Mouse (Mus musculus) limb, embryonic 14.5 days (tissue): ENCODE data around the gene Pank3. TPM values are rescaled to one million over a fixed set of nuclear protein-coding genes. Genes with fewer than 3 reads are reported as not detected.

ENCODE experiments used
- ATAC-seq: fragments of 200-750 bp; cut with Nextera tagmentation; 2 replicates; pipeline ENCODE4 v1.8.0; 2017; ENCODE audit warnings: low read depth, moderate number of reproducible peaks, moderate TSS enrichment; ENCODE audit not compliant: low FRiP score
- DNase-seq: peaks from one replicate; pipeline ENCODE4 v3.0.0-alpha.2; 2015; ENCODE audit warnings: low spot score
- H3K27ac ChIP-seq: fragments of 300-500 bp; sonication (generic); replicated peaks from 2 replicates; pipeline ENCODE4 v1.5.1; 2014; ENCODE audit warnings: low read depth, mild to moderate bottlenecking, low read length, moderate library complexity, mixed read lengths
- H3K27me3 ChIP-seq: fragments of 300-500 bp; sonication (generic); 2 replicates; pipeline ENCODE4 v1.6.1; 2014; ENCODE audit warnings: low read length, mixed read lengths; ENCODE audit not compliant: control insufficient read depth, insufficient read depth
- H3K36me3 ChIP-seq: fragments of 300-500 bp; sonication (generic); 2 replicates; pipeline ENCODE4 v1.6.1; 2014; ENCODE audit warnings: mild to moderate bottlenecking, low read length, moderate library complexity, mixed read lengths; ENCODE audit not compliant: control insufficient read depth, insufficient read depth
- H3K4me1 ChIP-seq: fragments of 300-500 bp; sonication (generic); 2 replicates; pipeline ENCODE4 v1.6.1; 2014; ENCODE audit warnings: antibody characterized with exemption, low read length, mixed read lengths; ENCODE audit not compliant: control insufficient read depth, insufficient read depth
- H3K4me2 ChIP-seq: fragments of 300-500 bp; sonication (generic); replicated peaks from 2 replicates; pipeline ENCODE4 v1.6.1; 2014; ENCODE audit warnings: low read depth, mild to moderate bottlenecking, low read length, moderate library complexity; ENCODE audit not compliant: severe bottlenecking
- H3K4me3 ChIP-seq: fragments of 300-500 bp; sonication (generic); replicated peaks from 2 replicates; pipeline ENCODE4 v1.5.1; 2014; ENCODE audit warnings: low read length
- H3K9ac ChIP-seq: fragments of 300-500 bp; sonication (generic); 2 replicates; pipeline ENCODE4 v1.6.1; 2014; ENCODE audit warnings: mild to moderate bottlenecking, low read depth, low read length, moderate library complexity; ENCODE audit not compliant: severe bottlenecking
- H3K9me3 ChIP-seq: fragments of 300-500 bp; sonication (generic); 2 replicates; pipeline ENCODE4 v1.6.1; 2016; ENCODE audit warnings: low read length; ENCODE audit not compliant: control insufficient read depth
- POLR2A ChIP-seq: fragments of 200-500 bp; IDR thresholded peaks from 2 replicates; pipeline ENCODE4 v1.8.0; 2012; ENCODE audit warnings: inconsistent platforms, mild to moderate bottlenecking, moderate library complexity, borderline replicate concordance; ENCODE audit not compliant: insufficient read depth, insufficient read length; ENCODE audit errors: extremely low read depth
- WGBS: fragments of 180-500 bp; shearing (Covaris S2); extraction: QIAGEN DNeasy Blood & Tissue Kit; methylation state at CpG from one replicate; pipeline ENCODE4 v1.1.7; 2014; 5-methylcytosine and 5-hydroxymethylcytosine counted together
- polyA plus RNA-seq, 2 experiments: library from polyadenylated mRNA; depleted of rRNA in 1 of 2; stranded (reverse) in 1 of 2; unstranded in 1 of 2; fragments of >200 nt; fragmentation: Nextera tagmentation in 1 of 2; extraction: Ambion mirVana in 1 of 2; gene quantifications; 2 replicates each; pipeline versions ENCODE4 v1.2.1 to v1.2.3; 2012 to 2014

The Pank3 gene
- polyA plus RNA-seq (2012; rRNA removed) (20.4 and 23.3 TPM in 2 replicates), polyA plus RNA-seq (2014; fragmentation: Nextera tagmentation; extraction: Ambion mirVana) (20.3 and 23.5 TPM in 2 replicates)

DNA sequence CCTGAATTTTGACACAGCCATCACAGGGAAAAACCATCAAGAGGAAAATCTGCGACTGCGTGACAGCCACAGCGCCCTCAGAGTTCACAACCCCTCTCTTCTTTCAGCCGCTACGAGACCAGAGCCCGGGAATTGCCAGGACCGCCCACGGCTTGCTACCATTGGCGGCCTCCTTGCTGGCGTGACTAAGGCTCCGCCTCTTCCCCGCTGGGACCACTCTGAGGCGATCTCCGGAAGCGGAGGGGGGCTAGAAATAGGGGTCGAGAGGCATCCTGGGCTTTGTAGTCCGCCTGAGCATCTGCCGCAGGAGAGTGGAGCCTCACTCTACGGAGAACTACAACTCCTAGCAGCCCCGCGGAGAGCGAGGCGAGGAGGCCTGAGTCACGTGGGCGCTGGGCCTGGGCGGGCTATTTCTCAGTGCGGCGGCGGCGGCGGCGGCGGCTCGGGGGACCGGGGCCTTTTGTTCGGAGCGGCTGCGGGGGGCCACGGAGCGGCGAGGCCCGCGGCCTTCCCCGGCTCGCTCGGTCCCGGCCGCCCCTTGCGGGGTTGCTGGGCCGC is at the start of gene Pank3:
TSS of gene Pank3 (plus strand) at position 297 of the 558 bp plus-strand sequence.
- Histone ChIP-seq H3K27ac (peak within 1 kb of the TSS; percentile 94), H3K4me2 (peak within 1 kb of the TSS; percentile 64), H3K36me3 (0 out of 2 replicates have a peak, but pooled peaks cover 3% of the 10 kb centered on the region), H3K27me3 (no peaks in the 10 kb centered on the region), H3K4me3 (peak within 1 kb of the TSS; percentile 93), H3K4me1 (peaks cover 10% of the 10 kb centered on the region), H3K9ac (peak within 1 kb of the TSS; percentile 97), H3K9me3 (no peaks in the 10 kb centered on the region)
- peak; percentile 99 for DNase-seq
- under 1% methylated on average over 31 of the region's 50 CpGs for WGBS
- TF ChIP-seq POLR2A, result no peak
- ATAC-seq, result peak; percentile 100

DNA sequence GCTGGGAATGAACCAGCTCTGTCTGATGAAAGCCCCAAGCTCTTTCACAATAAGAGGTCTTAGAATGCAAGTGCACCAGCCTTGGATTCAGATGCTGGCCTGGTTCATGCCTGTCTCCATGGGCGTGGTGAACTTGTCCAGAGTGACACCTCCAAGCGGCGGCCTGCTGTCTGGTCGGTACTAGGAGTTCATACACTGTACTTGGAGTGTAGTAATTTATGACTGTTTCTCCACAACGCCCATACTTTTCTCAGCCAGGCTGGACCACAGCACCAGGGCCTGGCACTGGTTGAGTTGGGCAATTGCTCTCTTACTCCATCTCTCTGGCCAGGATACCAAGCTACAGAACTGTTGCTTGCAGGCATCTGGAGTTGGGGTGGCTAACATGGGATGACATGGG is 45.4 kb upstream of the Pank3 start:
- no peak for TF ChIP-seq POLR2A
- Histone ChIP-seq H3K27ac (no peak overlapping the region), H3K9me3 (no peaks in the 10 kb centered on the region), H3K4me1 (no peaks in the 10 kb centered on the region), H3K4me2 (no peak overlapping the region), H3K9ac (no peak overlapping the region), H3K27me3 (no peaks in the 10 kb centered on the region), H3K36me3 (no peaks in the 10 kb centered on the region), H3K4me3 (no peak overlapping the region)
- DNase-seq, result no peak
- 75% methylated on average over 5 of the region's 5 CpGs for WGBS
- no peak for ATAC-seq

DNA sequence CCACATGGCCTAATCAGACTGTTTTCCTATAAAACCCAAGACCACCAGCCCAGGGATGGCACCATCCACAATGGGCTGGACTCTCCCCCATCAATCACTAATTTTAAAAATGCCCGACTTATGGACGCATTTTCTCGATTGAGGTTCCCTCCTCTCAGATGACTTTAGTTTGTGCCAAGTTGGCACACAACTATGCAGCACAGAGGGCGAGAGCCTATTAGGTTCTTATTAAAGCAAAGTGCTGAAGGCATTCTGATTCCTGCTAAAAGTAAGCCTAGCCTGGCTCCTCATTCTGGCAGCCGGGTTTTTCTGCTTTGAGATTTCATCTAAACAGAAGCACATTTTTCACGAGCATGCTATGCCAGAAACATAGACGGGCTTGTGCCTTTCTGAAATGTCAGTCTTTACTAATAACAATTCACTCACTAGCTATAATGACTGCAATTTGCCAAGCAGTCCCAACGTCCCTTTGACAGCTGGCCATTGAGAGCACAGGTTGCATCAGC is 42.9 kb upstream of the Pank3 start:
- Histone ChIP-seq H3K4me2 (no peak overlapping the region), H3K4me1 (no peaks in the 10 kb centered on the region), H3K9ac (no peak overlapping the region), H3K27me3 (no peaks in the 10 kb centered on the region), H3K4me3 (no peak overlapping the region), H3K36me3 (no peaks in the 10 kb centered on the region), H3K9me3 (no peaks in the 10 kb centered on the region), H3K27ac (no peak overlapping the region)
- ATAC-seq, result no peak
- DNase-seq, result no peak
- WGBS, result 65% methylated on average over 8 of the region's 8 CpGs
- no peak for TF ChIP-seq POLR2A

- Histone ChIP-seq H3K27ac (no peak overlapping the region), H3K4me2 (no peak overlapping the region), H3K36me3 (no peaks in the 10 kb centered on the region), H3K9me3 (no peaks in the 10 kb centered on the region), H3K27me3 (no peaks in the 10 kb centered on the region), H3K4me3 (no peak overlapping the region), H3K4me1 (no peaks in the 10 kb centered on the region), H3K9ac (no peak overlapping the region)
- TF ChIP-seq POLR2A, result no peak
- DNase-seq (no peak), ATAC-seq (no peak)
- WGBS, result 100% methylated on average over 1 of the region's 1 CpGs
Observed at GRCm38 (mm10) chr11:35728200-35728599, 41.1 kb upstream of the Pank3 start.

DNA sequence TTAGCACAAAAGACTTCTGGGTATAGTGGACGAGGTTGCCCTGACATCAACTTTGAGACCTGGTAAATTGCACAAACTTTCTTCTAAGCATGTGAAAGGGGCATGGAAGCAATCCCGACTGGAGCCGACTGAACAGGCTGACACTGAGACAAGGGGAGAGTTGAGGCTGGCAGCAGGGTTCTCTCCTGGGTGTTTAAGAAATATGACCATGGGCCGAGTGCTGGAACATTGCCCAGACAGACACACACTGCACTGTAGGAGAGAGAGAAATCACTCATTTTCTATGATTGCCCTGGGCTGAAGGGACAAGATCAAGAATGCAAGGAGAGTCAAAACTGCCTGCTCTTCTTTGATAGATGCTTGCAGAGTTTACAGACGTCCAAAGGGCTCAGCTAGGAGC is 40.1 kb upstream of the Pank3 start:
- ATAC-seq (no peak), DNase-seq (no peak)
- Histone ChIP-seq H3K9me3 (no peaks in the 10 kb centered on the region), H3K4me3 (no peak overlapping the region), H3K36me3 (no peaks in the 10 kb centered on the region), H3K27me3 (no peaks in the 10 kb centered on the region), H3K4me1 (no peaks in the 10 kb centered on the region), H3K9ac (no peak overlapping the region), H3K27ac (no peak overlapping the region), H3K4me2 (no peak overlapping the region)
- TF ChIP-seq POLR2A, result no peak
- WGBS, result 42% methylated on average over 5 of the region's 5 CpGs
